Mouse (Mus musculus) B cell, adult 2 months (primary cell): ENCODE measurements at regions not wholly inside any gene's neighbourhood (a gene's known extent, or its start where the extent isn't known, plus 50 kb on each side); places are given as distances from the start of the nearest gene placed in this dataset.
A peak's percentile ranks its signal among the peaks of the same experiment; 100 is the strongest.
"Not testable (repeated sequence)": the region's sequence is repeated elsewhere in the genome, so short reads cannot be mapped to it uniquely, and the experiment has no call there.

ENCODE experiments used
- DNase-seq, 2 experiments: peaks; one replicate each; pipeline ENCODE4 v3.0.0; 2022

- DNase-seq = no peak
Observed at GRCm38 (mm10) chr4:114296380-114296779, 110.1 kb upstream of the Trabd2b start.

- not testable (repeated sequence) for DNase-seq
Observed at GRCm38 (mm10) chr4:114298517-114298916, 108.0 kb upstream of the Trabd2b start.

- no peak for DNase-seq
Observed at GRCm38 (mm10) chr4:114300390-114301012, 106.0 kb upstream of the Trabd2b start.

- DNase-seq = no peak
Observed at GRCm38 (mm10) chr4:114304654-114305053, 101.9 kb upstream of the Trabd2b start.

GRCm38 (mm10) chr4:114307491-114307890 lies 99.0 kb upstream of the Trabd2b start:
- no peak for DNase-seq

- DNase-seq = peak; percentile 4 to 12
Observed at GRCm38 (mm10) chr4:114308518-114308917, 98.0 kb upstream of the Trabd2b start.

- DNase-seq = no peak
Observed at GRCm38 (mm10) chr4:114315051-114315450, 91.5 kb upstream of the Trabd2b start.

GRCm38 (mm10) chr4:114315556-114315955 lies 91.0 kb upstream of the Trabd2b start:
- DNase-seq = no peak

GRCm38 (mm10) chr4:114317076-114317475 lies 89.4 kb upstream of the Trabd2b start:
- DNase-seq = no peak

- DNase-seq = no peak
Observed at GRCm38 (mm10) chr4:114320076-114320475, 86.4 kb upstream of the Trabd2b start.

- no peak for DNase-seq
Observed at GRCm38 (mm10) chr4:114321516-114322339, 84.8 kb upstream of the Trabd2b start.

- DNase-seq = no peak
Observed at GRCm38 (mm10) chr4:114329978-114330377, 76.5 kb upstream of the Trabd2b start.

- DNase-seq = no peak
Observed at GRCm38 (mm10) chr4:114331161-114331560, 75.4 kb upstream of the Trabd2b start.

- DNase-seq = no peak
Observed at GRCm38 (mm10) chr4:114334850-114335249, 71.7 kb upstream of the Trabd2b start.

GRCm38 (mm10) chr4:114336029-114336746 lies 70.3 kb upstream of the Trabd2b start:
- DNase-seq = no peak

- DNase-seq = no peak
Observed at GRCm38 (mm10) chr4:114336747-114337090, 69.8 kb upstream of the Trabd2b start.

- no peak for DNase-seq
Observed at GRCm38 (mm10) chr4:114339793-114340192, 66.7 kb upstream of the Trabd2b start.

GRCm38 (mm10) chr4:114345154-114345553 lies 61.4 kb upstream of the Trabd2b start:
- DNase-seq = no peak

GRCm38 (mm10) chr4:114346068-114346747 lies 60.3 kb upstream of the Trabd2b start:
- DNase-seq = peak; percentile 5 to 9

- no peak for DNase-seq
Observed at GRCm38 (mm10) chr4:114346884-114347283, 59.6 kb upstream of the Trabd2b start.

GRCm38 (mm10) chr4:114349601-114350000 lies 56.9 kb upstream of the Trabd2b start:
- no peak for DNase-seq

GRCm38 (mm10) chr4:114351282-114351681 lies 55.2 kb upstream of the Trabd2b start:
- no peak for DNase-seq

- no peak for DNase-seq
Observed at GRCm38 (mm10) chr4:114353058-114353457, 53.5 kb upstream of the Trabd2b start.
